Mouse (Mus musculus) CH12.LX (cell line): ENCODE data around the gene Capn8. TPM values are rescaled to one million over a fixed set of nuclear protein-coding genes. Genes with fewer than 3 reads are reported as not detected.

Experiments used
- DNase-seq: peaks from one replicate; pipeline ENCODE4 v3.0.0-alpha.2; 2013; ENCODE audit errors: extremely low read depth
- H3K27ac ChIP-seq: 2 replicates; pipeline ENCODE4 v1.5.1; 2012; ENCODE audit warnings: low read depth, mild to moderate bottlenecking, control low read depth, moderate library complexity; ENCODE audit not compliant: insufficient read depth
- H3K27me3 ChIP-seq: replicated peaks from 2 replicates; pipeline ENCODE3; 2012; ENCODE audit warnings: inconsistent platforms
- H3K36me3 ChIP-seq, 2 experiments: replicated peaks in 1 of 2; 2 replicates each; pipeline versions ENCODE3 to v1.6.1; 2012; ENCODE audit warnings: inconsistent platforms in 1 of 2, low read length in 1 of 2, mild to moderate bottlenecking in 1 of 2, mixed read lengths in 1 of 2, moderate library complexity in 1 of 2; ENCODE audit not compliant: control insufficient read depth in 1 of 2, insufficient read depth in 1 of 2
- H3K4me1 ChIP-seq, 2 experiments: 2 replicates each; pipeline ENCODE4 v1.6.1; 2012; ENCODE audit warnings: inconsistent platforms in 1 of 2, moderate library complexity in 1 of 2; ENCODE audit not compliant: insufficient read depth in 2 of 2, control insufficient read depth in 1 of 2
- H3K4me2 ChIP-seq: 2 replicates; pipeline ENCODE4 v1.6.1; 2012; ENCODE audit warnings: low read depth, mild to moderate bottlenecking, control low read depth; ENCODE audit not compliant: poor library complexity, insufficient read depth, severe bottlenecking
- H3K4me3 ChIP-seq, 3 experiments: fragments of 150-350 bp in 1 of 3; sonication (generic) in 1 of 3; replicated peaks in 1 of 3; 2 replicates each; pipeline versions ENCODE3 to v1.5.1; 2011 to 2012; ENCODE audit warnings: low read depth in 2 of 3, low read length in 2 of 3, mild to moderate bottlenecking in 2 of 3, moderate library complexity in 2 of 3, control low read depth in 1 of 3, improper control_type of control experiment in 1 of 3, inconsistent platforms in 1 of 3, mixed read lengths in 1 of 3; ENCODE audit not compliant: poor library complexity in 1 of 3
- H3K79me2 ChIP-seq: replicated peaks from 2 replicates; pipeline ENCODE4 v1.6.1; 2012; ENCODE audit warnings: mild to moderate bottlenecking, moderate library complexity; ENCODE audit not compliant: control insufficient read depth, poor library complexity, insufficient read depth, severe bottlenecking; ENCODE audit errors: extremely low read depth
- H3K9ac ChIP-seq: 2 replicates; pipeline ENCODE4 v1.6.1; 2012; ENCODE audit warnings: low read depth, mild to moderate bottlenecking, control low read depth, moderate library complexity; ENCODE audit not compliant: insufficient read depth
- H3K9me3 ChIP-seq: replicated peaks from 2 replicates; pipeline ENCODE3; 2012; ENCODE audit warnings: low read length, inconsistent platforms, mixed read lengths
- BHLHE40 ChIP-seq: IDR thresholded peaks from 2 replicates; pipeline ENCODE4 v1.6.1; 2011; ENCODE audit warnings: mild to moderate bottlenecking, low read depth, low read length, improper control_type of control experiment
- CHD1 ChIP-seq: IDR thresholded peaks from 2 replicates; pipeline ENCODE4 v1.6.1; 2012; ENCODE audit warnings: low read depth, low read length, improper control_type of control experiment, inconsistent platforms
- CTCF ChIP-seq, 2 experiments: IDR thresholded peaks in 1 of 2; conservative IDR thresholded peaks in 1 of 2; 2 replicates each; pipeline ENCODE4 v1.5.1; 2011 to 2012; ENCODE audit warnings: low read depth in 2 of 2, low read length in 2 of 2, improper control_type of control experiment in 1 of 2, inconsistent platforms in 1 of 2, mild to moderate bottlenecking in 1 of 2, moderate library complexity in 1 of 2
- GABPA ChIP-seq: IDR thresholded peaks from 2 replicates; pipeline ENCODE4 v1.6.1; 2012; ENCODE audit warnings: low read depth, low read length, improper control_type of control experiment, inconsistent platforms; ENCODE audit not compliant: insufficient replicate concordance
- HCFC1 ChIP-seq: IDR thresholded peaks from 2 replicates; pipeline ENCODE4 v1.6.1; 2012; ENCODE audit warnings: low read depth, mild to moderate bottlenecking, inconsistent platforms, low read length, improper control_type of control experiment
- JUND ChIP-seq: conservative IDR thresholded peaks from 2 replicates; pipeline ENCODE4 v1.6.1; 2011; ENCODE audit warnings: low read depth, low read length, improper control_type of control experiment
- KAT2A ChIP-seq: IDR thresholded peaks from 2 replicates; pipeline ENCODE4 v1.6.1; 2012; ENCODE audit warnings: low read length, improper control_type of control experiment, inconsistent platforms; ENCODE audit not compliant: insufficient replicate concordance
- MEF2A ChIP-seq: IDR thresholded peaks from 2 replicates; pipeline ENCODE4 v1.6.1; 2014; ENCODE audit warnings: low read depth, mild to moderate bottlenecking, inconsistent platforms, low read length, improper control_type of control experiment, borderline replicate concordance
- MXI1 ChIP-seq: IDR thresholded peaks from 2 replicates; pipeline ENCODE4 v1.6.1; 2011; ENCODE audit warnings: mild to moderate bottlenecking, low read depth, low read length, improper control_type of control experiment
- PAX5 ChIP-seq: IDR thresholded peaks from 2 replicates; pipeline ENCODE4 v1.6.1; 2012; ENCODE audit warnings: low read length, inconsistent platforms, mixed read lengths
- POLR2A ChIP-seq: IDR thresholded peaks from 2 replicates; pipeline ENCODE4 v1.6.1; 2011; ENCODE audit warnings: low read depth, mild to moderate bottlenecking, improper control_type of control experiment, low read length
- RCOR1 ChIP-seq: conservative IDR thresholded peaks from 2 replicates; pipeline ENCODE4 v1.6.1; 2012; ENCODE audit warnings: low read depth, mild to moderate bottlenecking, inconsistent platforms, low read length, improper control_type of control experiment
- SIN3A ChIP-seq: IDR thresholded peaks from 2 replicates; pipeline ENCODE4 v1.6.1; 2012; ENCODE audit warnings: low read length, improper control_type of control experiment, inconsistent platforms
- SMC3 ChIP-seq: IDR thresholded peaks from 2 replicates; pipeline ENCODE4 v1.6.1; 2011; ENCODE audit warnings: low read depth, low read length, improper control_type of control experiment
- TBP ChIP-seq: conservative IDR thresholded peaks from 2 replicates; pipeline ENCODE4 v1.6.1; 2011; ENCODE audit warnings: low read depth, low read length, improper control_type of control experiment
- TCF12 ChIP-seq: IDR thresholded peaks from 2 replicates; pipeline ENCODE4 v1.6.1; 2014; ENCODE audit warnings: low read depth, mild to moderate bottlenecking, inconsistent platforms, low read length, improper control_type of control experiment
- UBTF ChIP-seq: IDR thresholded peaks from 2 replicates; pipeline ENCODE4 v1.6.1; 2012; ENCODE audit warnings: low read depth, mild to moderate bottlenecking, inconsistent platforms, low read length, improper control_type of control experiment, moderate library complexity
- USF2 ChIP-seq: conservative IDR thresholded peaks from 2 replicates; pipeline ENCODE4 v1.6.1; 2011; ENCODE audit warnings: low read depth, low read length, improper control_type of control experiment
- ZC3H11A ChIP-seq: IDR thresholded peaks from 2 replicates; pipeline ENCODE4 v1.6.1; 2012; ENCODE audit warnings: low read depth, mild to moderate bottlenecking, inconsistent platforms, low read length, improper control_type of control experiment
- ZKSCAN1 ChIP-seq: IDR thresholded peaks from 2 replicates; pipeline ENCODE4 v1.6.1; 2012; ENCODE audit warnings: low read depth, inconsistent platforms, low read length, improper control_type of control experiment, borderline replicate concordance
- ZNF384 ChIP-seq: IDR thresholded peaks from 2 replicates; pipeline ENCODE4 v1.6.1; 2012; ENCODE audit warnings: low read depth, low read length, improper control_type of control experiment, inconsistent platforms
- dilution Hi-C: fragments of 300-500 bp; cut with MboI; formaldehyde crosslinking; loops from 2 replicates; pipeline ENCODE4 v1.14.3; 2020; ENCODE audit warnings: low sequenced_read_pairs; ENCODE audit not compliant: extremely low pct_unique_long_range_greater_than_20kb, extremely low pct_ligation_motif_present
- in situ Hi-C: fragments of 300-500 bp; cut with MboI; formaldehyde crosslinking; loops from 3 replicates; pipeline ENCODE4 v1.14.3; 2019; ENCODE audit warnings: low sequenced_read_pairs, low pct_ligation_motif_present, low pct_unique_long_range_greater_than_20kb, mixed read lengths
- polyA plus RNA-seq: library from polyadenylated mRNA; unstranded; fragments of >175 nt; gene quantifications from 2 replicates; pipeline ENCODE4 v1.2.1, GENCODE M21; 2012; ENCODE audit warnings: low read depth; ENCODE audit not compliant: insufficient read length
- total RNA-seq, 2 experiments: library from RNA; depleted of rRNA; stranded (reverse); fragments of 300-350 nt in 1 of 2; fragments of >200 nt in 1 of 2; gene quantifications; 2 replicates each; pipeline ENCODE4 v1.2.3; 2012 to 2014

Capn8 gene
- total and polyA plus RNA-seq, 3 experiments: not detected

- Histone ChIP-seq H3K4me2 (no peak overlapping the region), H3K4me3 (no peak overlapping the region), H3K27me3 (peaks cover 4% of the 10 kb centered on the region), H3K36me3 (no peaks in the 10 kb centered on the region), H3K9me3 (no peaks in the 10 kb centered on the region), H3K79me2 (no peaks in the 10 kb centered on the region), H3K4me1 (no peaks in the 10 kb centered on the region), H3K9ac (no peak overlapping the region), H3K27ac (no peak overlapping the region)
- DNase-seq: no peak
- TF ChIP-seq SMC3: no peak
- no peak for TF ChIP-seq RCOR1
- no peak for TF ChIP-seq UBTF
- no peak for TF ChIP-seq CTCF (conservative IDR thresholded peaks at IDR 0.05 in 1 of 2, IDR thresholded peaks at IDR 0.05 in 1 of 2; ENCODE audit: low read depth in 2 of 2, low read length in 2 of 2)
- dilution Hi-C loops (no loop called here), in situ Hi-C loops (no loop called here)
These were observed 22.9 kb downstream of the Capn8 start for GRCm38 (mm10) chr1:182587706-182588105.

- Histone ChIP-seq H3K27me3 (peaks cover 9% of the 10 kb centered on the region), H3K9me3 (no peaks in the 10 kb centered on the region), H3K4me1 (no peaks in the 10 kb centered on the region), H3K79me2 (no peaks in the 10 kb centered on the region), H3K4me2 (no peak overlapping the region), H3K9ac (no peak overlapping the region), H3K27ac (no peak overlapping the region), H3K4me3 (no peak overlapping the region), H3K36me3 (no peaks in the 10 kb centered on the region)
- TF ChIP-seq KAT2A (no peak), JUND (no peak), PAX5 (no peak), TBP (no peak), POLR2A (no peak), BHLHE40 (no peak), MXI1 (no peak), SMC3 (no peak), CHD1 (no peak), ZC3H11A (no peak), GABPA (no peak), UBTF (no peak), MEF2A (no peak), USF2 (no peak), SIN3A (no peak), ZNF384 (no peak), ZKSCAN1 (no peak), TCF12 (no peak), HCFC1 (no peak)
- DNase-seq: no peak
- dilution Hi-C loops: no loop called here
- in situ Hi-C loops: no loop called here
These were observed 26.7 kb downstream of the Capn8 start for GRCm38 (mm10) chr1:182591491-182591890.
